28 mouse cellular contexts compared by ENCODE assay signal in the genomic region with DNA sequence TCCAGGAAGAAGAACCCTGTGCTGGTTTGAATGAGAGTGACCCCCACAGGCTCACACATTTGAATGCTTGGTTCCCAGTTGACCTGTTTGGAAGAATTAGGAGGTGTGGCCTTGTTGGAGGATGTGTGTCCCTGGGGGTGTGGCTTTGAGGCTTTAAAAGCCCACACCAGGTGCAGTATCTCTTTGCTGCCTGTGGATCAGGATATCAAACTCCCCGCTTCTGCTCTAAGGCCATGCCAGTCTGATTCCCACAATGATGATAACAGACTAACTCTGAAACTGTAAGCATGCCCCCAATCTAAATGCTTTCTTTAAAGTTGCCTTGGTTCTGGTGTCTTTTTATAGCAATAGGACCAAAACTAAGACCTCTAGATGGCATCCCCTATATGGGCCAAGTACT.
"Had no signal": no experiment of that assay in that cellular context is flagged by ENCODE, and none has a peak within 500 bp of the region (broad histone marks: within the 10 kb centered on the region; RNA-seq: fewer than 3 reads in every experiment).

No protein-coding gene starts in this region.

- H3K4me2 ChIP-seq: embryonic facial prominence, embryonic 12.5 days; embryonic facial prominence, embryonic 13.5 days; embryonic facial prominence, embryonic 15.5 days; forebrain, embryonic 12.5 days; forebrain, embryonic 13.5 days; forebrain, embryonic 15.5 days had no signal

- H3K36me3 ChIP-seq: embryonic facial prominence, embryonic 10.5 days; embryonic facial prominence, embryonic 12.5 days; embryonic facial prominence, embryonic 13.5 days; embryonic facial prominence, embryonic 15.5 days; forebrain, embryonic 10.5 days; forebrain, embryonic 12.5 days; forebrain, embryonic 15.5 days had no signal

- ATAC-seq: forebrain, embryonic 13.5 days; forebrain, embryonic 14.5 days; forebrain, embryonic 15.5 days; forebrain, embryonic 16.5 days; forebrain, postnatal 0 days had no signal

- H3K4me1 ChIP-seq: embryonic facial prominence, embryonic 12.5 days had no signal

- H3K4me3 ChIP-seq: embryonic facial prominence, embryonic 10.5 days; embryonic facial prominence, embryonic 12.5 days; embryonic facial prominence, embryonic 13.5 days; embryonic facial prominence, embryonic 15.5 days; erythroblast, embryonic 14.5 days; forebrain, embryonic 10.5 days; forebrain, embryonic 12.5 days; forebrain, embryonic 13.5 days; forebrain, embryonic 15.5 days; gastrocnemius, adult 2 months; heart, adult 2 months had no signal

- H3K27ac ChIP-seq: embryonic facial prominence, embryonic 10.5 days; embryonic facial prominence, embryonic 12.5 days; embryonic facial prominence, embryonic 13.5 days; embryonic facial prominence, embryonic 15.5 days; forebrain, embryonic 10.5 days; forebrain, embryonic 12.5 days; forebrain, embryonic 13.5 days; forebrain, embryonic 15.5 days; gastrocnemius, adult 2 months; heart, adult 2 months had no signal

- H3K27me3 ChIP-seq: embryonic facial prominence, embryonic 12.5 days; embryonic facial prominence, embryonic 15.5 days; forebrain, embryonic 12.5 days; forebrain, embryonic 13.5 days; forebrain, embryonic 15.5 days had no signal

- H3K9me3 ChIP-seq: embryonic facial prominence, embryonic 10.5 days; embryonic facial prominence, embryonic 12.5 days; embryonic facial prominence, embryonic 13.5 days; embryonic facial prominence, embryonic 15.5 days; forebrain, embryonic 10.5 days; forebrain, embryonic 12.5 days; forebrain, embryonic 13.5 days; forebrain, embryonic 15.5 days had no signal

- H3K9ac ChIP-seq: embryonic facial prominence, embryonic 12.5 days; embryonic facial prominence, embryonic 13.5 days; embryonic facial prominence, embryonic 15.5 days; forebrain, embryonic 12.5 days; forebrain, embryonic 13.5 days; forebrain, embryonic 15.5 days; forebrain, postnatal 0 days had no signal

- DNase-seq: cerebellum, adult 2 months; cerebellum, adult 8-10 months; cerebellum, adult 9-10 months; cerebellum, adult 9-11 months; cerebellum, postnatal 10 days; cerebellum, postnatal 14 days; cerebellum, postnatal 25 days; cerebellum, postnatal 36 days; embryo, embryonic 11 days; forebrain, postnatal 0 days; gastrocnemius, adult 2 months; gastrocnemius, postnatal 10 days; gastrocnemius, postnatal 14 days; gastrocnemius, postnatal 36 days; heart, adult 11 months; heart, adult 18-20 months; heart, adult 2 months had no signal
